Mouse (Mus musculus) C2C12 (cell line): ENCODE data around the gene Yif1b. TPM values are rescaled to one million over a fixed set of nuclear protein-coding genes. Genes with fewer than 3 reads are reported as not detected.

Experiments
- H3K27me3 ChIP-seq: one replicate; pipeline ENCODE4 v1.6.1; 2011; ENCODE audit not compliant: control insufficient read depth, insufficient read depth, insufficient read length
- H3K36me3 ChIP-seq: one replicate; pipeline ENCODE4 v1.6.1; 2011; ENCODE audit not compliant: control insufficient read depth, insufficient read depth
- H3K4me3 ChIP-seq: one replicate; pipeline ENCODE4 v1.5.1; 2011; ENCODE audit warnings: mild to moderate bottlenecking, control low read depth; ENCODE audit not compliant: poor library complexity, insufficient read depth, severe bottlenecking
- H3K79me2 ChIP-seq: one replicate; pipeline ENCODE4 v1.6.1; 2011; ENCODE audit not compliant: control insufficient read depth, insufficient read depth
- H3K79me3 ChIP-seq: one replicate; pipeline ENCODE4 v1.6.1; 2011; ENCODE audit warnings: low read depth, control low read depth
- H3ac ChIP-seq: one replicate; pipeline ENCODE3; 2011; ENCODE audit warnings: low read depth; ENCODE audit not compliant: control insufficient read depth, insufficient read length
- CEBPB ChIP-seq: IDR thresholded peaks from one replicate; pipeline ENCODE4 v1.6.1; 2011; ENCODE audit warnings: low read depth, mild to moderate bottlenecking, control low read depth, moderate library complexity
- CTCF ChIP-seq: IDR thresholded peaks from one replicate; pipeline ENCODE4 v1.5.1; 2011; ENCODE audit not compliant: control insufficient read depth, insufficient read depth, insufficient read length
- FOSL1 ChIP-seq: IDR thresholded peaks from one replicate; pipeline ENCODE4 v1.8.0; 2011; ENCODE audit warnings: mild to moderate bottlenecking, low read length; ENCODE audit not compliant: poor library complexity, insufficient read depth, severe bottlenecking
- MAX ChIP-seq: IDR thresholded peaks from one replicate; pipeline ENCODE4 v1.6.1; 2011; ENCODE audit warnings: mild to moderate bottlenecking, control low read depth
- MYOD1 ChIP-seq: IDR thresholded peaks from one replicate; pipeline ENCODE4 v1.6.1; 2011; ENCODE audit warnings: low read depth; ENCODE audit not compliant: control insufficient read depth, insufficient read length
- MYOG ChIP-seq: IDR thresholded peaks from one replicate; pipeline ENCODE4 v1.6.1; 2011; ENCODE audit not compliant: control insufficient read depth, insufficient read length; ENCODE audit errors: extremely low read depth
- USF1 ChIP-seq: IDR thresholded peaks from one replicate; pipeline ENCODE4 v1.6.1; 2011; ENCODE audit warnings: low read depth, mild to moderate bottlenecking, control low read depth, moderate library complexity
- polyA plus RNA-seq: library from polyadenylated mRNA; unstranded; fragments of >200 nt; fragmentation: generic; extraction: Trizol; gene quantifications from one replicate; pipeline ENCODE4 v1.2.1, GENCODE M21; 2012; ENCODE audit warnings: missing spikeins

Gene Yif1b
- polyA plus RNA-seq, 1 experiment = 140 TPM

- peaks cover 20% of the 10 kb centered on the region for H3K27me3 ChIP-seq
- no peak overlapping the region for H3ac ChIP-seq
- H3K79me3 ChIP-seq = no peaks in the 10 kb centered on the region
- H3K4me3 ChIP-seq = no peak overlapping the region
- no peak for TF ChIP-seq FOSL1
- TF ChIP-seq USF1 = no peak
- TF ChIP-seq MYOD1 = no peak
- no peak for TF ChIP-seq CTCF
- no peak for TF ChIP-seq CEBPB
- no peak for TF ChIP-seq MAX
- no peak for TF ChIP-seq MYOG
- no peaks in the 10 kb centered on the region for H3K79me2 ChIP-seq
- no peaks in the 10 kb centered on the region for H3K36me3 ChIP-seq
Observed at GRCm38 (mm10) chr7:29259781-29260730, 21.9 kb downstream of the Yif1b start.

GRCm38 (mm10) chr7:29262151-29262550, 24.0 kb downstream of the Yif1b start:
- H3K36me3 ChIP-seq = no peaks in the 10 kb centered on the region
- no peaks in the 10 kb centered on the region for H3K79me2 ChIP-seq
- no peak overlapping the region for H3K4me3 ChIP-seq
- H3K79me3 ChIP-seq = no peaks in the 10 kb centered on the region
- H3K27me3 ChIP-seq = peaks cover 27% of the 10 kb centered on the region
- no peak overlapping the region for H3ac ChIP-seq
- TF ChIP-seq CEBPB (no peak), USF1 (no peak), MAX (no peak), FOSL1 (no peak), MYOG (no peak)

- no peak overlapping the region for H3K4me3 ChIP-seq
Observed at GRCm38 (mm10) chr7:29263831-29264230, 25.7 kb downstream of the Yif1b start.

GRCm38 (mm10) chr7:29265636-29266035, 27.5 kb downstream of the Yif1b start:
- H3K4me3 ChIP-seq = no peak overlapping the region
- H3K36me3 ChIP-seq = no peaks in the 10 kb centered on the region
- TF ChIP-seq FOSL1 (no peak), MAX (no peak), MYOD1 (no peak), MYOG (no peak), CTCF (no peak), CEBPB (no peak), USF1 (no peak)
- H3K27me3 ChIP-seq = peaks cover 22% of the 10 kb centered on the region
- no peaks in the 10 kb centered on the region for H3K79me3 ChIP-seq
- H3ac ChIP-seq = no peak overlapping the region
- H3K79me2 ChIP-seq = no peaks in the 10 kb centered on the region

More at GRCm38 (mm10) chr7:29263831-29264230, 25.7 kb downstream of the Yif1b start:
- no peak for TF ChIP-seq MYOD1
- no peak for TF ChIP-seq CEBPB
- no peaks in the 10 kb centered on the region for H3K79me2 ChIP-seq
- H3K36me3 ChIP-seq = no peaks in the 10 kb centered on the region
- H3K79me3 ChIP-seq = no peaks in the 10 kb centered on the region
- no peak overlapping the region for H3ac ChIP-seq
- peaks cover 27% of the 10 kb centered on the region for H3K27me3 ChIP-seq

- Histone ChIP-seq H3K79me2 (no peaks in the 10 kb centered on the region), H3K4me3 (no peak overlapping the region), H3K36me3 (no peaks in the 10 kb centered on the region), H3ac (no peak overlapping the region), H3K27me3 (peaks cover 22% of the 10 kb centered on the region), H3K79me3 (no peaks in the 10 kb centered on the region)
- no peak for TF ChIP-seq USF1
- TF ChIP-seq CEBPB = no peak
- no peak for TF ChIP-seq MAX
- TF ChIP-seq MYOG = no peak
- TF ChIP-seq CTCF = no peak
- no peak for TF ChIP-seq MYOD1
- no peak for TF ChIP-seq FOSL1
Observed at GRCm38 (mm10) chr7:29266931-29267330, 28.8 kb downstream of the Yif1b start.

- TF ChIP-seq CEBPB (no peak), FOSL1 (no peak), MYOG (no peak), MYOD1 (no peak), CTCF (no peak), MAX (no peak), USF1 (no peak)
Observed at GRCm38 (mm10) chr7:29270445-29270844, 32.3 kb downstream of the Yif1b start.

More at GRCm38 (mm10) chr7:29270445-29270844, 32.3 kb downstream of the Yif1b start:
- Histone ChIP-seq H3K79me2 (no peaks in the 10 kb centered on the region), H3K36me3 (no peaks in the 10 kb centered on the region), H3K4me3 (no peak overlapping the region), H3K27me3 (peaks cover 3% of the 10 kb centered on the region), H3K79me3 (no peaks in the 10 kb centered on the region), H3ac (no peak overlapping the region)
